8 mouse cellular contexts compared by ENCODE assay signal in the genomic region with DNA sequence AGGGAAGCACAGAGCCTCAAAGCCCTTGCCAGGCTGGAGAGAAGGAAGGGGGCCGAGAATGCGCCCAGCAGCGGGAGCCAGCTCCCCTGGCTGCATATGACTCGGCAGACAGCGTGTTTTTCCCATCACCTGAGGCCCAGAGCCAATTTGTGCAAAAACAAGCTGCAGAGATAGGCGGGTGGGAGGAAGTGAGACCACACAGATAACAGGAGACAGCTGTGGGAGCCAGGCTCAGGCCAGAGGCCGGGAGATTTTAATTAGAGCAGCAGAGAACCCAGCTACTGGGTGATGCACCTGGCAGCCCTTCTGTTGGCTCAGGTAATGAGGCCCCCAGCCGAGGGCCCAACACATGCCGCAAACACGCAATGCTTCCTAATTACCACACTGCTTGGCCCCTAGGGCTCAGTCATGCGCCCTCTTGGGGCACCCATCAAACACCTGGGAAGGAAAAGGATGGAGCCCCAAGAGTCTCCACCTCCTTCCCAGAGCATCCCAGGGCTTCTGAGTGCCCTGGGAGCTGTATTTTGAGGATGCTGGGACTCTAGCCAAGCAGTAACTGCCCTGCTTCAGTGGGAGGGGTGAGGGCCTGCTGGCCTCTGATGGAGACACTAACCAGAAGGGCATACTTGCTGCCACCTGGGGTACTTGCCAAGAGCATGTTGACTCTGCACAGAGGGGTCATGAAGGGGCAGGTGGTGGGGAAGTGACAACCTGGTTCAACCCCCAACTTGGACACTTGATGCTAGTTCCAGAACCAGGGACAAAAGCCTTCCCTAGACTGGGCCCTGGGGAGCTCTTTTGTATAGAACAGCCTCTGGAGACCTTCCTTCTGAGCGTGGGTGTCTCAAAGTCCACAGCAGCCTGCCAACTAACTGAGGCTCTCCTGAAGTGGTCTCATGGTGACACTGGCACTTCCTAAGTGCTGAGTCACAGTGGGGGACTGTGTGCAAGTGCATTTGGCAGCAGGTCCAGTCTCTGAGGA. TPM values are rescaled to one million over a fixed set of nuclear protein-coding genes. Genes with fewer than 3 reads are reported as not detected.
DNase-seq lines count a peak whose midpoint lies in the region; ATAC-seq lines count a peak whose summit lies in the region.

No protein-coding gene starts in this region.

- H3K36me3 ChIP-seq in heart, embryonic 10.5 days: no peaks in the 10 kb centered on the region
- H3K36me3 ChIP-seq in midbrain, embryonic 13.5 days: no peaks in the 10 kb centered on the region

- H3K27ac ChIP-seq in heart, embryonic 10.5 days: no peak overlapping the region
- H3K27ac ChIP-seq in midbrain, embryonic 13.5 days: peak overlapping the region; percentile 73

- 0 out of 2 replicates have a peak, but pooled peaks cover 4% of the 10 kb centered on the region for H3K27me3 ChIP-seq in heart, embryonic 10.5 days (ENCODE audit: insufficient read depth, poor library complexity, severe bottlenecking)
- H3K27me3 ChIP-seq in midbrain, embryonic 13.5 days: no peaks in the 10 kb centered on the region

- H3K4me1 ChIP-seq in heart, embryonic 10.5 days: peaks cover 16% of the 10 kb centered on the region
- peaks cover 16% of the 10 kb centered on the region for H3K4me1 ChIP-seq in midbrain, embryonic 13.5 days (replicated peaks)

- peak; percentile 96 for DNase-seq in heart, adult 11 months
- DNase-seq in heart, embryonic 10.5 days (ENCODE audit: low spot score): no peak
- peak; percentile 21 for DNase-seq in 416B (ENCODE audit: low read depth)
- DNase-seq in cerebellum, adult 9-11 months: peak; percentile 89
- peak; percentile 16 for DNase-seq in heart, postnatal 25 days (ENCODE audit: low spot score)
- no peak for DNase-seq in spleen, postnatal 10 days (ENCODE audit: low spot score in 2 of 2)
- no peak for DNase-seq in embryo, embryonic 11 days

- H3K4me3 ChIP-seq in heart, embryonic 10.5 days: no peak overlapping the region
- H3K4me3 ChIP-seq in midbrain, embryonic 13.5 days (replicated peaks): no peak overlapping the region

- WGBS in heart, embryonic 10.5 days: 20% methylated on average over 12 of the region's 12 CpGs
- 50% methylated on average over 12 of the region's 12 CpGs for WGBS in midbrain, embryonic 13.5 days

- peak; percentile 66; the same call in 1 of the 2 replicates for ATAC-seq in midbrain, embryonic 13.5 days

- intact Hi-C loops in heart, postnatal 25 days (cut with DNase I): no loop called here

- H3K9me3 ChIP-seq in heart, embryonic 10.5 days: no peaks in the 10 kb centered on the region
- H3K9me3 ChIP-seq in midbrain, embryonic 13.5 days: no peaks in the 10 kb centered on the region

- H3K4me2 ChIP-seq in midbrain, embryonic 13.5 days (replicated peaks): no peak overlapping the region

- H3K9ac ChIP-seq in midbrain, embryonic 13.5 days (replicated peaks): 0 out of 2 replicates have a peak overlapping the region, but pooled peaks have one; percentile 11

RNA-seq across cellular contexts. Expression of gene Prkar1b, which starts 50.5 kb away (rescaled TPM):
- polyA plus RNA-seq in heart, embryonic 10.5 days (2016; fragmentation: Nextera tagmentation; extraction: Ambion mirVana): 7.4 and 8.3 TPM in 2 replicates
- total RNA-seq in heart, postnatal 25 days (2021): 1 to 10 TPM; 1.7 to 2.5 TPM
- 139 and 148 TPM in 2 replicates for polyA plus RNA-seq in midbrain, embryonic 13.5 days (2015; fragmentation: Nextera tagmentation; extraction: Ambion mirVana)

RNA-seq across cellular contexts. Expression of gene Dnaaf5, which starts 50.7 kb away (rescaled TPM):
- 9.5 and 12.5 TPM in 2 replicates for polyA plus RNA-seq in heart, embryonic 10.5 days (2016; fragmentation: Nextera tagmentation; extraction: Ambion mirVana)
- total RNA-seq in heart, postnatal 25 days (2021): 10 to 100 TPM; 14.5 to 21.9 TPM
- 2.3 and 3.9 TPM in 2 replicates for polyA plus RNA-seq in midbrain, embryonic 13.5 days (2015; fragmentation: Nextera tagmentation; extraction: Ambion mirVana)

Comparison
In these comparisons a context has a peak if more than half of its experiments do, and no peak if none do; other contexts are left out.
1. DNase-seq: peak in heart, adult 11 months (single experiment), 416B (single experiment), cerebellum, adult 9-11 months (single experiment) and heart, postnatal 25 days (single experiment); none in heart, embryonic 10.5 days (single experiment), spleen, postnatal 10 days (0 of 2) and embryo, embryonic 11 days (single experiment).
2. RNA of gene Prkar1b, which starts 50.5 kb away (polyA plus RNA-seq): 139 to 148 TPM in midbrain, embryonic 13.5 days; 7.4 to 8.3 TPM in heart, embryonic 10.5 days; every median in the first group is over 10 times any median in the second.